Mouse (Mus musculus): ENCODE data around the gene Gpr152.

DNA sequence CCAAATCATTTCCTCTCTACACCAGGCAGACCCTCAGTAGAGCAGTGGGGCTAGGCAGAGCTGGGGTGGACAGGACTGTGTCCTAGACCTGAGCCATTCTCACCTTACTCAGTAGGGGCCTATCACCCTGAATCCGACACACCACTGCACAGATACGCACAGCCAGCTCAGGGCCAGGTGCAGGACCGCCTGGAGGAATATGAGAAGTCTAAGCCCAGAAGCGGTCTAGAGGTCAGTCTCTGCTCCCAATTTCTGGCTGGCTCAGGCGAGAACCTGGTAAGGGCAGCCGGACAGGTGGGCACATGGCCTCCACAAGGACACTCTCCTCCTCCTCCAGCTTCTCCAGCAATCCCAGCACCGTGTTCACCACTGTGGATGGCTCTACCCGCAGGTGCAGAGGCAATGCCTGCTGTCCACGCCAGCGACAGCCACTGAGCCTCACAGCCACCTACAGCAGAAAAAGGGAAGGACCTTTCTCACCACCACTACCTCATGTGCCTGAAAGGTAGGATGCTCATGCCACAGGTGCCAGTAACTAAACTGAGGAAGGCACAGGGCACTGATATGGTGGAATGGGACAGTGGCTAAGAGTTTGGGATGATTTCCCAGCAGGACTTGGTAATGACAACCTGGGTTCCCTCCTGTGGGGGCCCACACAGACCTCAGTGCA is 31.3 kb downstream of the Gpr152 start:
- TF ChIP-seq POLR2A (IDR thresholded peaks at IDR 0.05; ENCODE audit: borderline replicate concordance, extremely low read depth, low read depth, low read length), result no peak
- no peak for TF ChIP-seq CTCF (IDR thresholded peaks at IDR 0.05; ENCODE audit: insufficient read depth, low read length)
